Mouse (Mus musculus) testis, adult 2 months (tissue): ENCODE measurements around the gene Kcnk13. TPM values are rescaled to one million over a fixed set of nuclear protein-coding genes. Genes with fewer than 3 reads are reported as not detected.

Source experiments
- H3K27ac ChIP-seq: fragments of 200-500 bp; 2 replicates; pipeline ENCODE4 v1.5.1; 2012; ENCODE audit warnings: low read depth, low read length; ENCODE audit not compliant: control insufficient read depth, insufficient read depth
- H3K27me3 ChIP-seq: fragments of 200-500 bp; 2 replicates; pipeline ENCODE4 v1.6.1; 2012; ENCODE audit warnings: mild to moderate bottlenecking, low read length, moderate library complexity; ENCODE audit not compliant: control insufficient read depth, insufficient read depth
- H3K36me3 ChIP-seq: fragments of 200-500 bp; 2 replicates; pipeline ENCODE4 v1.6.1; 2012; ENCODE audit warnings: mild to moderate bottlenecking, low read length; ENCODE audit not compliant: control insufficient read depth, insufficient read depth
- H3K4me1 ChIP-seq: fragments of 200-500 bp; 2 replicates; pipeline ENCODE4 v1.6.1; 2012; ENCODE audit warnings: low read length; ENCODE audit not compliant: control insufficient read depth, insufficient read depth
- H3K4me3 ChIP-seq: fragments of 200-500 bp; 2 replicates; pipeline ENCODE4 v1.5.1; 2012; ENCODE audit warnings: low read depth, mild to moderate bottlenecking, low read length, moderate library complexity, mixed read lengths; ENCODE audit not compliant: control insufficient read depth
- CTCF ChIP-seq: fragments of 200-500 bp; IDR thresholded peaks from 2 replicates; pipeline ENCODE4 v1.5.1; 2012; ENCODE audit warnings: low read depth, mild to moderate bottlenecking, inconsistent platforms, low read length, moderate library complexity; ENCODE audit not compliant: control insufficient read depth, insufficient read depth, insufficient replicate concordance
- POLR2A ChIP-seq: fragments of 200-500 bp; IDR thresholded peaks from 2 replicates; pipeline ENCODE4 v1.6.1; 2012; ENCODE audit warnings: low read depth, mild to moderate bottlenecking, inconsistent platforms, low read length, moderate library complexity; ENCODE audit not compliant: control insufficient read depth
- polyA plus RNA-seq: library from polyadenylated mRNA; depleted of rRNA; stranded (reverse); fragments of >200 nt; gene quantifications from 2 replicates; pipeline ENCODE4 v1.2.3, GENCODE M21; 2012

Kcnk13 gene
- polyA plus RNA-seq, 1 experiment = 1.7 TPM

- no peak overlapping the region for H3K27ac ChIP-seq
- H3K4me3 ChIP-seq = no peak overlapping the region
- H3K4me1 ChIP-seq = peaks cover 4% of the 10 kb centered on the region; the same call in 1 of the 2 replicates
- H3K36me3 ChIP-seq = no peaks in the 10 kb centered on the region
- no peaks in the 10 kb centered on the region for H3K27me3 ChIP-seq
- TF ChIP-seq POLR2A = no peak
- TF ChIP-seq CTCF = no peak
These were observed 100.8 kb downstream of the Kcnk13 start for GRCm38 (mm10) chr12:100065109-100065508.

- TF ChIP-seq CTCF (no peak), POLR2A (no peak)
- Histone ChIP-seq H3K4me3 (no peak overlapping the region), H3K36me3 (no peaks in the 10 kb centered on the region), H3K4me1 (peaks cover 4% of the 10 kb centered on the region; the same call in 1 of the 2 replicates), H3K27me3 (no peaks in the 10 kb centered on the region), H3K27ac (no peak overlapping the region)
These were observed 103.2 kb downstream of the Kcnk13 start for GRCm38 (mm10) chr12:100067477-100067876.

GRCm38 (mm10) chr12:100073201-100073672 is 108.9 kb downstream of the Kcnk13 start:
- H3K4me1 ChIP-seq = no peaks in the 10 kb centered on the region
- TF ChIP-seq CTCF (no peak), POLR2A (no peak)
- no peak overlapping the region for H3K4me3 ChIP-seq
- H3K27ac ChIP-seq = no peak overlapping the region
- no peaks in the 10 kb centered on the region for H3K27me3 ChIP-seq
- H3K36me3 ChIP-seq = no peaks in the 10 kb centered on the region

- Histone ChIP-seq H3K36me3 (no peaks in the 10 kb centered on the region), H3K4me3 (no peak overlapping the region), H3K27me3 (no peaks in the 10 kb centered on the region), H3K27ac (no peak overlapping the region), H3K4me1 (no peaks in the 10 kb centered on the region)
- TF ChIP-seq POLR2A = no peak
- no peak for TF ChIP-seq CTCF
These were observed 111.4 kb downstream of the Kcnk13 start for GRCm38 (mm10) chr12:100075715-100076114.

GRCm38 (mm10) chr12:100079636-100080286 is 115.5 kb downstream of the Kcnk13 start:
- TF ChIP-seq POLR2A (no peak), CTCF (no peak)
- Histone ChIP-seq H3K27ac (no peak overlapping the region), H3K36me3 (no peaks in the 10 kb centered on the region), H3K27me3 (no peaks in the 10 kb centered on the region), H3K4me1 (no peaks in the 10 kb centered on the region), H3K4me3 (no peak overlapping the region)

GRCm38 (mm10) chr12:100088026-100088425 is 123.7 kb downstream of the Kcnk13 start:
- TF ChIP-seq CTCF = no peak
- no peak for TF ChIP-seq POLR2A
- no peaks in the 10 kb centered on the region for H3K36me3 ChIP-seq
- H3K4me3 ChIP-seq = no peak overlapping the region
- H3K27ac ChIP-seq = no peak overlapping the region
- no peaks in the 10 kb centered on the region for H3K4me1 ChIP-seq
- H3K27me3 ChIP-seq = no peaks in the 10 kb centered on the region

GRCm38 (mm10) chr12:100089265-100089664 is 125.0 kb downstream of the Kcnk13 start:
- Histone ChIP-seq H3K4me3 (no peak overlapping the region), H3K4me1 (no peaks in the 10 kb centered on the region), H3K27ac (no peak overlapping the region), H3K36me3 (no peaks in the 10 kb centered on the region), H3K27me3 (no peaks in the 10 kb centered on the region)
- TF ChIP-seq CTCF = no peak
- no peak for TF ChIP-seq POLR2A
